Mouse (Mus musculus): ENCODE results near the gene 1700113H08Rik. TPM values are rescaled to one million over a fixed set of nuclear protein-coding genes. Genes with fewer than 3 reads are reported as not detected.

Gene 1700113H08Rik
- polyA plus RNA-seq, 2 experiments = not detected

- Histone ChIP-seq H3K4me1 (replicated peaks; ENCODE audit: control insufficient read depth in 2 of 2, insufficient read depth in 2 of 2, low read length in 1 of 2) (no peaks in the 10 kb centered on the region), H3K4me3 (ENCODE audit: insufficient read depth in 1 of 2, low read depth in 2 of 2, low read length in 2 of 2) (no peak overlapping the region), H3K36me3 (replicated peaks; ENCODE audit: control insufficient read depth, insufficient read depth, low read depth) (no peaks in the 10 kb centered on the region), H3K27ac (no peak overlapping the region), H3K9me3 (ENCODE audit: control insufficient read depth, low read length) (no peaks in the 10 kb centered on the region), H3K9ac (replicated peaks) (no peak overlapping the region), H3K27me3 (ENCODE audit: control insufficient read depth, insufficient read depth, low read length) (no peaks in the 10 kb centered on the region), H3K4me2 (ENCODE audit: low read depth) (no peak overlapping the region)
- WGBS (ENCODE audit: insufficient replicate concordance) = 62% methylated on average over 10 of the region's 10 CpGs
- ATAC-seq (ENCODE audit: insufficient read depth) (no peak), DNase-seq (ENCODE audit: low read depth in 3 of 3, low spot score in 3 of 3) (no peak)
- TF ChIP-seq CTCF (IDR thresholded peaks at IDR 0.05; ENCODE audit: low read depth) (no peak), EP300 (IDR thresholded peaks at IDR 0.05; ENCODE audit: low read depth) (no peak)
Measured at GRCm38 (mm10) chr10:87109038-87109771, 51.4 kb downstream of the 1700113H08Rik start.

GRCm38 (mm10) chr10:87110909-87111308, 53.1 kb downstream of the 1700113H08Rik start:
- DNase-seq (ENCODE audit: low read depth in 3 of 3, low spot score in 3 of 3) (no peak), ATAC-seq (ENCODE audit: insufficient read depth) (no peak)
- H3K9me3 ChIP-seq (ENCODE audit: control insufficient read depth, low read length) = no peaks in the 10 kb centered on the region
- TF ChIP-seq EP300 (IDR thresholded peaks at IDR 0.05; ENCODE audit: low read depth) = no peak
- TF ChIP-seq CTCF (IDR thresholded peaks at IDR 0.05; ENCODE audit: low read depth) = no peak
- no peak overlapping the region for H3K4me2 ChIP-seq (ENCODE audit: low read depth)
- no peak overlapping the region for H3K4me3 ChIP-seq (ENCODE audit: insufficient read depth in 1 of 2, low read depth in 2 of 2, low read length in 2 of 2)
- H3K27me3 ChIP-seq (ENCODE audit: control insufficient read depth, insufficient read depth, low read length) = no peaks in the 10 kb centered on the region
- H3K27ac ChIP-seq = no peak overlapping the region
- no peak overlapping the region for H3K9ac ChIP-seq (replicated peaks)
- no peaks in the 10 kb centered on the region for H3K4me1 ChIP-seq (replicated peaks; ENCODE audit: control insufficient read depth in 2 of 2, insufficient read depth in 2 of 2, low read length in 1 of 2)
- no peaks in the 10 kb centered on the region for H3K36me3 ChIP-seq (replicated peaks; ENCODE audit: control insufficient read depth, insufficient read depth, low read depth)
- 56% methylated on average over 3 of the region's 3 CpGs for WGBS (ENCODE audit: insufficient replicate concordance)

- DNase-seq (ENCODE audit: low read depth in 3 of 3, low spot score in 3 of 3) = no peak
- H3K27me3 ChIP-seq (ENCODE audit: control insufficient read depth, insufficient read depth, low read length) = no peaks in the 10 kb centered on the region
- no peaks in the 10 kb centered on the region for H3K36me3 ChIP-seq (replicated peaks; ENCODE audit: control insufficient read depth, insufficient read depth, low read depth)
- no peak overlapping the region for H3K27ac ChIP-seq
- H3K4me1 ChIP-seq (replicated peaks; ENCODE audit: control insufficient read depth in 2 of 2, insufficient read depth in 2 of 2, low read length in 1 of 2) = no peaks in the 10 kb centered on the region
- 69% methylated on average over 5 of the region's 5 CpGs for WGBS (ENCODE audit: insufficient replicate concordance)
- no peak overlapping the region for H3K4me2 ChIP-seq (ENCODE audit: low read depth)
- TF ChIP-seq CTCF (IDR thresholded peaks at IDR 0.05; ENCODE audit: low read depth) = no peak
- no peak for TF ChIP-seq EP300 (IDR thresholded peaks at IDR 0.05; ENCODE audit: low read depth)
- no peak overlapping the region for H3K9ac ChIP-seq (replicated peaks)
- no peak overlapping the region for H3K4me3 ChIP-seq (ENCODE audit: insufficient read depth in 1 of 2, low read depth in 2 of 2, low read length in 2 of 2)
- H3K9me3 ChIP-seq (ENCODE audit: control insufficient read depth, low read length) = no peaks in the 10 kb centered on the region
- ATAC-seq (ENCODE audit: insufficient read depth) = no peak
Measured at GRCm38 (mm10) chr10:87125094-87125493, 67.2 kb downstream of the 1700113H08Rik start.

GRCm38 (mm10) chr10:87126186-87126824, 68.5 kb downstream of the 1700113H08Rik start:
- Histone ChIP-seq H3K9me3 (ENCODE audit: control insufficient read depth, low read length) (no peaks in the 10 kb centered on the region), H3K4me3 (ENCODE audit: insufficient read depth in 1 of 2, low read depth in 2 of 2, low read length in 2 of 2) (no peak overlapping the region), H3K27me3 (ENCODE audit: control insufficient read depth, insufficient read depth, low read length) (no peaks in the 10 kb centered on the region), H3K36me3 (replicated peaks; ENCODE audit: control insufficient read depth, insufficient read depth, low read depth) (no peaks in the 10 kb centered on the region), H3K27ac (no peak overlapping the region), H3K9ac (replicated peaks) (no peak overlapping the region), H3K4me2 (ENCODE audit: low read depth) (no peak overlapping the region), H3K4me1 (replicated peaks; ENCODE audit: control insufficient read depth in 2 of 2, insufficient read depth in 2 of 2, low read length in 1 of 2) (no peaks in the 10 kb centered on the region)
- WGBS (ENCODE audit: insufficient replicate concordance) = 63% methylated on average over 12 of the region's 12 CpGs
- DNase-seq (ENCODE audit: low read depth in 3 of 3, low spot score in 3 of 3) (no peak), ATAC-seq (ENCODE audit: insufficient read depth) (no peak)
- TF ChIP-seq CTCF (IDR thresholded peaks at IDR 0.05; ENCODE audit: low read depth) = peak; percentile 70
- no peak for TF ChIP-seq EP300 (IDR thresholded peaks at IDR 0.05; ENCODE audit: low read depth)

- TF ChIP-seq CTCF (IDR thresholded peaks at IDR 0.05; ENCODE audit: low read depth) (no peak), EP300 (IDR thresholded peaks at IDR 0.05; ENCODE audit: low read depth) (no peak)
- no peaks in the 10 kb centered on the region for H3K9me3 ChIP-seq (ENCODE audit: control insufficient read depth, low read length)
- H3K4me1 ChIP-seq (replicated peaks; ENCODE audit: control insufficient read depth in 2 of 2, insufficient read depth in 2 of 2, low read length in 1 of 2) = no peaks in the 10 kb centered on the region
- ATAC-seq (ENCODE audit: insufficient read depth) (no peak), DNase-seq (ENCODE audit: low read depth in 3 of 3, low spot score in 3 of 3) (no peak)
- H3K27me3 ChIP-seq (ENCODE audit: control insufficient read depth, insufficient read depth, low read length) = no peaks in the 10 kb centered on the region
- no peak overlapping the region for H3K4me2 ChIP-seq (ENCODE audit: low read depth)
- WGBS (ENCODE audit: insufficient replicate concordance) = 74% methylated on average over 6 of the region's 6 CpGs
- H3K4me3 ChIP-seq (ENCODE audit: insufficient read depth in 1 of 2, low read depth in 2 of 2, low read length in 2 of 2) = no peak overlapping the region
- no peak overlapping the region for H3K27ac ChIP-seq
- H3K9ac ChIP-seq (replicated peaks) = no peak overlapping the region
- H3K36me3 ChIP-seq (replicated peaks; ENCODE audit: control insufficient read depth, insufficient read depth, low read depth) = no peaks in the 10 kb centered on the region
Measured at GRCm38 (mm10) chr10:87151050-87151449, 93.2 kb downstream of the 1700113H08Rik start.

Measured in liver, embryonic 14.5 days (tissue).